Mouse (Mus musculus): Measurements from ENCODE around the gene Rgl2.

The Rgl2 gene

DNA sequence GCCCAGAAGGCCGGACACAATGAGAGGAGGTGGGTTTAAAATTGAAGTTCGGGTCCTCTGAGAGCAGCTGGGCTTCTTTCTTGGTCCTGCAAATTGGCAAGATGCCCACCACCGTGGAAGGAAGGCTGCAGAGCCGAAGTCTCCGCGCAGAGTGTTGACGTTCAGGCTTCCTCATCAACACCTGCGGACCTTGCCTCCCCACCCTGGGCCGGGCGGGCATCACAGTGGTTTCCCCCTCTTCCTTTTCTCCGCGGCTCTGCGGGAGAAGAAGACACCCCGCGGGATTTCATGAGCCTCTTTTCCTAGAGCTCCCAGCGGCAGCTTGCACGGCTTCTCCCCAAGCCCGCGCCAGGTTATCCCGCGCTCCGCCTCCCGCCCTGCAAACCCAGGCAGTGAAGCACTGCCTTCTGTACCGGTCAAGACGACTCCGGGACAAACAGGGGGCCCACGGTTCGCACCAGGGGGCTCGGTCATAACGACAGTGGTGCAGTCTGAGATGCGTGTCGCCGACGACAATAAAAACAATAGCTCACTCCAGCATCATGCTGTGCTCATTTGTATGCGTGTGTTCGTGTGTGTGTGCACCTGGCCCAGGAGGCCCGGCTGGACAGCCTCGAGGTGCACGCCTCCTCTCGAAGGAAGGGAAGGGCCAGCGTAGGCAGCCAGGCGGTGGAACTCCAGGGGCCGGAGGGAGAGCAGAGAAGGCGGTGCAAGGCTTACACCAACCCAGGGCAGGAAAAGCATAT lies 20.8 kb upstream of the Rgl2 start:
- DNase-seq (ENCODE audit: extremely low spot score, low spot score), result no peak

DNA sequence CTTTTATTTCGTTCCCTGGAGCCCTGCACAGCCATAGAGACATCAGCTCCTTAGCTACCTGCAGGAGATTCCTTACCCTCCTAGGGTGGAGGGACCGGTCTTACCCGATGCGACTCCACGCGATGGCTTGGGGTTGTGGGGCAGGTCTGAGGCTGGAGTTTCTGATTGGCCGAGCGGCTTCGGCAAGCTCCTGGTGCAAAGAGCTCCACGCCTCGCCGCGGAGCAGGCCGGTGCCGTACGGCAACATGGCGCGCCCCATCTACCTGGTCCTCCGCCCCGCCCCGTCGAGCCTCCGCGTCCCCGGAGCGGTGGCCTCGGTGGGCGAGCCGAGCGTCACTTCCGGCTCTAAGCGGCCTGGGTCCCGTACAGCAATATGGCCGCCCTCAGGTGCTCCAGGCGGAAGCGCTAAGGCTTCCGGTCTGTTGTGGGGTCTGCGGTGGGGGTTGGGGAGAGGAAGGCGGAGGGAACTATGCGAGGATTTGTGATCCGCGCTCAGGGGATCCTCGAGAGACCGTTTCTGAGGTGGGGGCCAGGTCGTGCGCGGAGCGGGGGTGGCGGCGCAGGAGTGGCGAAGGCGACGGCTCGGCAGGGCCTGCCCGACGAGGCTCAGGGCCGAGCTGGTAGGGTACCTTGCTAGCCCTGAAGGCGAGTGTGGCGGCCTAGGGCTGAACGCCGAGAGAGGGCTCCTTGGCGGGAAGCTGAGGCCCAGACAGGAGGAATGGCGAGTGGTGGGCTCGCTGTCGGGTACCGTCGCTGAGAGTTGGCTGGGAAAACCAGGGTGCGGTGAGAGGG lies 20.1 kb upstream of the Rgl2 start, which contains the start of gene Daxx:
TSS of gene Daxx (plus strand) at position 338 of the 792 bp plus-strand sequence.
- peak; percentile 98 for DNase-seq (ENCODE audit: extremely low spot score, low spot score)

DNA sequence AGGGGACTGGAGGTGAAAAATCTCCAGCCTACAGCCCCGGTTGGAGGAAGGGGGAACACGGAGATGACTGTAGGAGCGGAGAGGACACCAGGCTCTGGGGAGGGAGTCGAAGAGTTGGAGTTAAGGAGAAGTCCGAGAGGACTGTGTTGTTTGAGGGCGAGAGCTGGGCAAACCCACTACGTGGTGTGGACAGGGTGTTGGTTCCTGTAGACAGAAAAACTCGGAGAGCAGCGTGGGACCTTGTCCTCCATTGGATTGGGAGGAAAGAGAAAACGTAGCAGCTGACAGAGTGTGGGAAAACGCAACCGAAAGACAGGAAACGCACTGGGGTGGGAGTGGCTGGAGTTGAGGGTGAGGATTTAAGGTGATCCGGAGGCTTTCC lies 19.5 kb upstream of the Rgl2 start:
- no peak for DNase-seq (ENCODE audit: extremely low spot score, low spot score)

- no peak for DNase-seq (ENCODE audit: extremely low spot score, low spot score)
Measured at GRCm38 (mm10) chr17:33910346-33911051, 18.8 kb upstream of the Rgl2 start.

DNA sequence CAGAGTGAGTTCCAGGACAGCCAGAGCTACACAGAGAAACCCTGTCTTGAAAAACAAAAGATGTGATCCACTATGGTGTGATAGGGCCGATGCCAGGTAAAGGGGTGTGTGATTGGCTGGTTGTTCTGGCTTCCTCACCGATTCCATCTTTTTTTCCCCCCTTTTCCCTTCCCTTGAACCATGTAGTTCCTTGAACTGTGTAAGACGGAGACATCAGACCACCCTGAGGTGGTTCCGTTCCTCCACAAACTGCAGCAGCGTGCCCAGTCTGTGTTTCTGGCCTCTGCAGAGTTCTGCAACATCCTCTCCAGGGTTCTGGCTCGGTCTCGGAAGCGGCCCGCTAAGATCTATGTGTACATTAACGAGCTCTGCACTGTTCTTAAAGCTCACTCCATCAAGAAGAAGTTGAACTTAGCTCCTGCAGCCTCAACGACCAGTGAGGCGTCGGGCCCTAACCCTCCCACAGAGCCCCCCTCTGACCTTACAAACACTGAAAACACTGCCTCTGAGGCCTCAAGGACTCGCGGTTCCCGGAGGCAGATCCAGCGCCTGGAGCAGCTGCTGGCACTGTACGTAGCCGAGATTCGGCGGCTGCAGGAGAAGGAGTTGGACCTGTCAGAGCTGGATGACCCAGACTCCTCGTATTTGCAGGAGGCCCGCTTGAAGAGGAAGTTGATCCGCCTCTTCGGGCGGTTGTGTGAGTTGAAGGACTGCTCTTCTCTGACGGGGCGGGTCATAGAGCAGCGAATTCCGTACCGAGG lies 18.1 kb upstream of the Rgl2 start:
- DNase-seq (ENCODE audit: extremely low spot score, low spot score), result no peak

- DNase-seq (ENCODE audit: extremely low spot score, low spot score), result no peak
Measured at GRCm38 (mm10) chr17:33911813-33912414, 17.4 kb upstream of the Rgl2 start.

- no peak for DNase-seq (ENCODE audit: extremely low spot score, low spot score)
Measured at GRCm38 (mm10) chr17:33913264-33913663, 16.1 kb upstream of the Rgl2 start.

DNA sequence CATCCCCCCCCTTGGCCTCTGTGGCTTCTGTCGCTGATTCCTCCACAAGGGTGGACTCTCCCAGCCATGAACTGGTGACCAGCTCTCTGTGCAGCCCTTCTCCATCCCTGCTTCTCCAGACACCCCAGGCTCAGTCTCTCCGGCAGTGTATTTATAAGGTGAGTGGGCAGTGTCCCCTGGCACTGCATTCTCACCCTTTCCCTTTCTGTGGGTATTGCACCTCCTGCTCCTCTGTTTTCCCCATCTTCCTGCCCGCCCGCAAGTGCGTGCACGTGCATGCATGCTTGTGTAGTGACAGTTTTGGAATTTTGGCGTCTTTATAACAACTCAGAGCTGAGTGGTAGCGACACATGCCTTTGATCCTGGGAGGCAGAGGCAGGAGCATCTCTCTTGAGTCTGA lies 15.4 kb upstream of the Rgl2 start:
- DNase-seq (ENCODE audit: extremely low spot score, low spot score), result no peak

- no peak for DNase-seq (ENCODE audit: extremely low spot score, low spot score)
Measured at GRCm38 (mm10) chr17:33914969-33915391, 14.4 kb upstream of the Rgl2 start.

GRCm38 (mm10) chr17:33915671-33916250 lies 13.6 kb upstream of the Rgl2 start, which contains the start of the genes Tapbp and Zbtb22:
Gene Tapbp, plus strand, starts transcription at chr17:33915899.
Gene Zbtb22, plus strand, starts transcription at chr17:33915904.
- peak; percentile 95 for DNase-seq (ENCODE audit: extremely low spot score, low spot score)

- DNase-seq (ENCODE audit: extremely low spot score, low spot score), result no peak
Measured at GRCm38 (mm10) chr17:33916294-33916693, 13.0 kb upstream of the Rgl2 start.

DNA sequence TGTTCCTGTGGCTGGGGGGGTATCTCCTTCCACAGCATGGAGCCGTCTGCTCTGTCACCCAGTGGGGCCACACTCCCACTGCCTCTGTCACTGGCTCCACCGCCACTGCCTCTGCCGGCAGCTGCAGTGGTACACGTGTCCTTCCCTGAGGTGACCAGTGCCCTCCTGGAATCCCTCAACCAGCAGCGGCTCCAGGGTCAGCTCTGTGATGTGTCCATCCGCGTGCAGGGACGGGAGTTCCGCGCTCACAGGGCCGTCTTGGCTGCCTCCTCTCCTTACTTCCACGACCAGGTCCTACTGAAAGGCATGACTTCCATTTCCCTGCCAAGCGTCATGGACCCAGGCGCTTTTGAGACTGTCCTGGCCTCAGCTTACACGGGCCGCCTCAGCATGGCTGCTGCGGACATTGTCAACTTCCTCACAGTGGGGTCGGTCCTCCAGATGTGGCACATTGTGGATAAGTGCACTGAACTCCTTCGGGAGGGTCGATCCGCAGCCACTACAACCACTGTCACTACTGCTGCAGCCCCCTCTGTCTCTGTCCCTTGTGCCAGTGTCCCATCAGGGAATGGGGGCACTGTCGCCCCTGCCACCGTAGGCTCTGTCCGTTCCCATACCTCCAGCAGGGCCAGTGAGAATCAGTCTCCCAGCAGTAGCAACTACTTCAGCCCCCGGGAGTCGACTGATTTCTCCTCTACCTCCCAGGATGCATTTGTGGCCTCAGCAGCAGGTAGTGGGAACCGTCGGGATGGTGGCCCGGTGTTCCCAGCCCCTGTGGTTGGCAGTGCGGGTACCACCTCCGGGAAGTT lies 12.3 kb upstream of the Rgl2 start:
- no peak for DNase-seq (ENCODE audit: extremely low spot score, low spot score)

GRCm38 (mm10) chr17:33917656-33918292 lies 11.6 kb upstream of the Rgl2 start:
- no peak for DNase-seq (ENCODE audit: extremely low spot score, low spot score)

DNA sequence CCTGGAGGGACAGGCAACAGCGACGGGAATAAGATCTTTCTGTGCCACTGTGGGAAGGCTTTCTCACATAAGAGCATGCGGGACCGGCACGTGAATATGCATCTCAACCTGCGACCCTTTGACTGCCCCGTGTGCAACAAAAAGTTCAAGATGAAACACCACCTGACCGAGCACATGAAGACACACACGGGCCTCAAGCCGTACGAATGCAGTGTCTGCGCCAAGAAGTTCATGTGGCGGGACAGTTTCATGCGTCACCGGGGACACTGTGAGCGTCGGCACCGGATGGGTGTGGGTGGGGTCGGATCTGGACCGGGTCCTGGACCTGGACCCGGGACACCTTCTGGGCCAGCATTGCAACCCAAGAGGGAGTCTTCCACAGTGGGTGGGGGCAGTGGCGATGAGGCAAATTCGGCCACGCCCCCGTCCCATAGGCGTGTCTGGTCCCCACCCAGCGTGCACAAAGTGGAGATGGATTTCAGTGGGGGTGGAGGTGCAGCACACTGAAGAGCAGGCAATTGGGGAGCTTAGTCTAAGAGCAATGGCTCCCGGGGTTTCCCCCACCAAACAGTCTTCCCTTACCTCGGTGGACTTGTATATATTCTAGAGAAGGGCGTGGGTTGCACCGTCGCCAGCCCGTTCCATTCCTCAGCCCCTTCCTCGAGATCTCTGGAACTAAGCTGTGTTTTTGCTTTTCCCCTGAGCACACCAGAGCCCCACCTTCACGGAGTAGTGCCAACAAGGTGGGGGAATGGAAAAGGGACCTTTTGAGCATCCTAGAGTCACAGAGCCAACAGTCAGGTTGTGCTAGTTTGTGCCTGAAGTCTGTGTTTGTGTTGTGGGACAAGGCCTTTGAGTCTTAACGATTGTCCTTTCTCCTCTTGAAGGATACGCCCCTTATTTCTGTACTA lies 10.8 kb upstream of the Rgl2 start:
- DNase-seq (ENCODE audit: extremely low spot score, low spot score), result no peak

DNA sequence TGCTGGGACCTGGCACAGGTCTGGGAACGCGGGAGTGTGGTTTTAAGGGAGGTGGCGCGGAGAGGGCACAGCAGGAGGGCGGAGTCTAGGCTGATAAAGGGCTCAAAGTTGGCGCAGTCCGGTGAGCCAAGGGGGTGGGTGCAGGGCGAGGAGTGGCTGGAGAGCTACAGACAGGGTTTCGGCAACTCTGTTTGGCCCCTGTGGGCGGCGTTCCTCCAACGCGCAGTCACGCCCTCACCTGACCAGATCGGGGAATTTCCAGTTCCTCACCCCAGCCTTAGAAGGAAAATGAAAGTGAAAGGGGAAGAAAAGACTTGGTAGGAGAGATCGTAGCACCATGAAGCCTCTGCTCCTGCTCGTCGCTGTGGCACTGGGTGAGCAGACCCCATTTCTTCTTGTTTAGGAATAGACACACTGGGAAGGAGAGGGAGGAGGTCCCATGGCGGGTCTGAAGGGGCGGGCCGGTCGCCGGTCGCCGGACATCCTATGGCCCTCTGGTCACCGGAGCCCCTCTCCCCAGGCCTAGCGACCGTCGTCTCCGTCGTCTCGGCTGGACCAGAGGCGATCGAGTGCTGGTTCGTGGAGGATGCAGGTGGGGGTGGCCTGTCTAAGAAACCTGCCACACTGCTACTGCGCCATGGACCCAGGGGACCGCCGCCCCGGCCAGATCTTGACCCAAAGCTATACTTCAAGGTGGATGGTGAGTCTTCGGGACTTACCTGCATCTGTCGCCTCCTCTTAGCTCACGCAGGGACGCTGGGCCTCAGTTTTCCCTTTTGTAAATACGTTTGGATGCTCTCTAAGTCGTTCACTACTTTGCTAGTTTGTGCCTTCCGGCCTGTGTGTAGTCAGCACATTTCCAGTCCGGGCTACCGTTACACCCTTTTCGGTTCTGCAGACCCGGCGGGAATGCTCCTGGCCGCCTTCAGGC lies 9.7 kb upstream of the Rgl2 start:
- peak; percentile 51 for DNase-seq (ENCODE audit: extremely low spot score, low spot score)

DNA sequence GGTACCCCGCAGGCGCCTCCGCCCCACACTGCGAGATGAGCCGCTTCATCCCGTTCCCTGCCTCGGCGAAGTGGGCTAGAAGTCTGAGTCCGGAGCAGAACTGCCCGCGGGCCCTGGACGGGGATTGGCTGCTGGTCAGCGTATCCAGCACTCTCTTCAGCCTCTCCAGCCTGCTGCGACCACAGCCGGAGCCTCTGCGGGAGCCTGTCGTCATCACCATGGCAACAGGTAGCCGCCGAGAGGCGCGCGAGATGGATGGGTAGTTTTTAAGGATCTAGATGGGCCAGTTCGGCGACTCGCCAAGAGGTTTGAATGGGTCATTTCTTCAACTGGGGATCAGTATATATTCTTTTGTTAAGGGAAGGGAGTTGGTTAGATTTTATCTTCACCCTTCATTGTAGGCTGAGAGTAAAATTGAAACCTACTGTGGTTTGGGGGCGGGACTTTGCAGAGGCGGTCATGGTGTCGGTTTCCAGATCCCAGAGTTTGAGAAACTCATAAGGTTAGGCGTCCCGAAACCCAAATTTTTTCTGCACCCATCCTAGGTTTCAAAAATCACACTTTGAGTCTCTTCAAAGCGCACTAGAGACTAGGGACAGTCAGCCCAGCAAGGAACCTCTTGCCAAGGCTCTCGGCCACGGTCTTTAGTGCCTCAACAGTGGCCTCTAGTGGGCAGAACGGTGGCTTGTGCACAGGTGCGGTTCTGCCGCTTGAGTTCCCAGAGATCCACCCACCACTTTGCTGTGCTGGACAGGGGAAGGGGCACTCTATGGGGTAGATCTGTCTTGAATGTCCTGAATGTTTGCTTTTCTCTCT lies 8.9 kb upstream of the Rgl2 start:
- DNase-seq (ENCODE audit: extremely low spot score, low spot score), result peak; percentile 85
